Mouse (Mus musculus) CH12.LX (cell line): ENCODE data around the gene Msi2. TPM values are rescaled to one million over a fixed set of nuclear protein-coding genes. Genes with fewer than 3 reads are reported as not detected.

Experiments used
- DNase-seq: peaks from one replicate; pipeline ENCODE4 v3.0.0-alpha.2; 2013; ENCODE audit errors: extremely low read depth
- H3K27ac ChIP-seq: 2 replicates; pipeline ENCODE4 v1.5.1; 2012; ENCODE audit warnings: low read depth, mild to moderate bottlenecking, control low read depth, moderate library complexity; ENCODE audit not compliant: insufficient read depth
- H3K27me3 ChIP-seq: replicated peaks from 2 replicates; pipeline ENCODE3; 2012; ENCODE audit warnings: inconsistent platforms
- H3K36me3 ChIP-seq, 2 experiments: replicated peaks in 1 of 2; 2 replicates each; pipeline versions ENCODE3 to v1.6.1; 2012; ENCODE audit warnings: inconsistent platforms in 1 of 2, low read length in 1 of 2, mild to moderate bottlenecking in 1 of 2, mixed read lengths in 1 of 2, moderate library complexity in 1 of 2; ENCODE audit not compliant: control insufficient read depth in 1 of 2, insufficient read depth in 1 of 2
- H3K4me1 ChIP-seq, 2 experiments: 2 replicates each; pipeline ENCODE4 v1.6.1; 2012; ENCODE audit warnings: inconsistent platforms in 1 of 2, moderate library complexity in 1 of 2; ENCODE audit not compliant: insufficient read depth in 2 of 2, control insufficient read depth in 1 of 2
- H3K4me2 ChIP-seq: 2 replicates; pipeline ENCODE4 v1.6.1; 2012; ENCODE audit warnings: low read depth, mild to moderate bottlenecking, control low read depth; ENCODE audit not compliant: poor library complexity, insufficient read depth, severe bottlenecking
- H3K4me3 ChIP-seq, 3 experiments: fragments of 150-350 bp in 1 of 3; sonication (generic) in 1 of 3; replicated peaks in 1 of 3; 2 replicates each; pipeline versions ENCODE3 to v1.5.1; 2011 to 2012; ENCODE audit warnings: low read depth in 2 of 3, low read length in 2 of 3, mild to moderate bottlenecking in 2 of 3, moderate library complexity in 2 of 3, control low read depth in 1 of 3, improper control_type of control experiment in 1 of 3, inconsistent platforms in 1 of 3, mixed read lengths in 1 of 3; ENCODE audit not compliant: poor library complexity in 1 of 3
- H3K79me2 ChIP-seq: replicated peaks from 2 replicates; pipeline ENCODE4 v1.6.1; 2012; ENCODE audit warnings: mild to moderate bottlenecking, moderate library complexity; ENCODE audit not compliant: control insufficient read depth, poor library complexity, insufficient read depth, severe bottlenecking; ENCODE audit errors: extremely low read depth
- H3K9ac ChIP-seq: 2 replicates; pipeline ENCODE4 v1.6.1; 2012; ENCODE audit warnings: low read depth, mild to moderate bottlenecking, control low read depth, moderate library complexity; ENCODE audit not compliant: insufficient read depth
- H3K9me3 ChIP-seq: replicated peaks from 2 replicates; pipeline ENCODE3; 2012; ENCODE audit warnings: low read length, inconsistent platforms, mixed read lengths
- BHLHE40 ChIP-seq: IDR thresholded peaks from 2 replicates; pipeline ENCODE4 v1.6.1; 2011; ENCODE audit warnings: mild to moderate bottlenecking, low read depth, low read length, improper control_type of control experiment
- CHD1 ChIP-seq: IDR thresholded peaks from 2 replicates; pipeline ENCODE4 v1.6.1; 2012; ENCODE audit warnings: low read depth, low read length, improper control_type of control experiment, inconsistent platforms
- CHD2 ChIP-seq: IDR thresholded peaks from 2 replicates; pipeline ENCODE4 v1.6.1; 2011; ENCODE audit warnings: low read length, improper control_type of control experiment
- CTCF ChIP-seq, 2 experiments: IDR thresholded peaks in 1 of 2; conservative IDR thresholded peaks in 1 of 2; 2 replicates each; pipeline ENCODE4 v1.5.1; 2011 to 2012; ENCODE audit warnings: low read depth in 2 of 2, low read length in 2 of 2, improper control_type of control experiment in 1 of 2, inconsistent platforms in 1 of 2, mild to moderate bottlenecking in 1 of 2, moderate library complexity in 1 of 2
- ELF1 ChIP-seq: IDR thresholded peaks from 2 replicates; pipeline ENCODE4 v1.6.1; 2014; ENCODE audit warnings: low read depth, mild to moderate bottlenecking, inconsistent platforms, low read length, improper control_type of control experiment
- EP300 ChIP-seq: IDR thresholded peaks from 2 replicates; pipeline ENCODE4 v1.6.1; 2011; ENCODE audit warnings: low read length, improper control_type of control experiment
- HCFC1 ChIP-seq: IDR thresholded peaks from 2 replicates; pipeline ENCODE4 v1.6.1; 2012; ENCODE audit warnings: low read depth, mild to moderate bottlenecking, inconsistent platforms, low read length, improper control_type of control experiment
- JUN ChIP-seq: IDR thresholded peaks from 2 replicates; pipeline ENCODE4 v1.6.1; 2011; ENCODE audit warnings: low read depth, mild to moderate bottlenecking, low read length, improper control_type of control experiment, moderate library complexity; ENCODE audit not compliant: insufficient read depth
- JUND ChIP-seq: conservative IDR thresholded peaks from 2 replicates; pipeline ENCODE4 v1.6.1; 2011; ENCODE audit warnings: low read depth, low read length, improper control_type of control experiment
- MAX ChIP-seq: IDR thresholded peaks from 2 replicates; pipeline ENCODE4 v1.6.1; 2011; ENCODE audit warnings: low read length, improper control_type of control experiment
- MAZ ChIP-seq: IDR thresholded peaks from 2 replicates; pipeline ENCODE4 v1.6.1; 2012; ENCODE audit warnings: low read depth, mild to moderate bottlenecking, inconsistent platforms, low read length, improper control_type of control experiment, moderate library complexity
- MEF2A ChIP-seq: IDR thresholded peaks from 2 replicates; pipeline ENCODE4 v1.6.1; 2014; ENCODE audit warnings: low read depth, mild to moderate bottlenecking, inconsistent platforms, low read length, improper control_type of control experiment, borderline replicate concordance
- NELFE ChIP-seq: IDR thresholded peaks from 2 replicates; pipeline ENCODE4 v1.6.1; 2011; ENCODE audit warnings: low read depth, low read length, improper control_type of control experiment
- NRF1 ChIP-seq: IDR thresholded peaks from 2 replicates; pipeline ENCODE4 v1.6.1; 2014; ENCODE audit warnings: low read depth, mild to moderate bottlenecking, inconsistent platforms, low read length, improper control_type of control experiment, moderate library complexity
- POLR2A ChIP-seq: IDR thresholded peaks from 2 replicates; pipeline ENCODE4 v1.6.1; 2011; ENCODE audit warnings: low read depth, mild to moderate bottlenecking, improper control_type of control experiment, low read length
- POLR2AphosphoS2 ChIP-seq: IDR thresholded peaks from 2 replicates; pipeline ENCODE4 v1.6.1; 2011; ENCODE audit warnings: low read depth, low read length, improper control_type of control experiment
- RCOR1 ChIP-seq: conservative IDR thresholded peaks from 2 replicates; pipeline ENCODE4 v1.6.1; 2012; ENCODE audit warnings: low read depth, mild to moderate bottlenecking, inconsistent platforms, low read length, improper control_type of control experiment
- UBTF ChIP-seq: IDR thresholded peaks from 2 replicates; pipeline ENCODE4 v1.6.1; 2012; ENCODE audit warnings: low read depth, mild to moderate bottlenecking, inconsistent platforms, low read length, improper control_type of control experiment, moderate library complexity
- ZKSCAN1 ChIP-seq: IDR thresholded peaks from 2 replicates; pipeline ENCODE4 v1.6.1; 2012; ENCODE audit warnings: low read depth, inconsistent platforms, low read length, improper control_type of control experiment, borderline replicate concordance
- ZNF384 ChIP-seq: IDR thresholded peaks from 2 replicates; pipeline ENCODE4 v1.6.1; 2012; ENCODE audit warnings: low read depth, low read length, improper control_type of control experiment, inconsistent platforms
- dilution Hi-C: fragments of 300-500 bp; cut with MboI; formaldehyde crosslinking; loops from 2 replicates; pipeline ENCODE4 v1.14.3; 2020; ENCODE audit warnings: low sequenced_read_pairs; ENCODE audit not compliant: extremely low pct_unique_long_range_greater_than_20kb, extremely low pct_ligation_motif_present
- in situ Hi-C: fragments of 300-500 bp; cut with MboI; formaldehyde crosslinking; loops from 3 replicates; pipeline ENCODE4 v1.14.3; 2019; ENCODE audit warnings: low sequenced_read_pairs, low pct_ligation_motif_present, low pct_unique_long_range_greater_than_20kb, mixed read lengths
- polyA plus RNA-seq: library from polyadenylated mRNA; unstranded; fragments of >175 nt; gene quantifications from 2 replicates; pipeline ENCODE4 v1.2.1, GENCODE M21; 2012; ENCODE audit warnings: low read depth; ENCODE audit not compliant: insufficient read length
- total RNA-seq, 2 experiments: library from RNA; depleted of rRNA; stranded (reverse); fragments of 300-350 nt in 1 of 2; fragments of >200 nt in 1 of 2; gene quantifications; 2 replicates each; pipeline ENCODE4 v1.2.3; 2012 to 2014

The Msi2 gene
- total and polyA plus RNA-seq, 3 experiments, result 40.3 to 73.1 (median 52.6) TPM

DNA sequence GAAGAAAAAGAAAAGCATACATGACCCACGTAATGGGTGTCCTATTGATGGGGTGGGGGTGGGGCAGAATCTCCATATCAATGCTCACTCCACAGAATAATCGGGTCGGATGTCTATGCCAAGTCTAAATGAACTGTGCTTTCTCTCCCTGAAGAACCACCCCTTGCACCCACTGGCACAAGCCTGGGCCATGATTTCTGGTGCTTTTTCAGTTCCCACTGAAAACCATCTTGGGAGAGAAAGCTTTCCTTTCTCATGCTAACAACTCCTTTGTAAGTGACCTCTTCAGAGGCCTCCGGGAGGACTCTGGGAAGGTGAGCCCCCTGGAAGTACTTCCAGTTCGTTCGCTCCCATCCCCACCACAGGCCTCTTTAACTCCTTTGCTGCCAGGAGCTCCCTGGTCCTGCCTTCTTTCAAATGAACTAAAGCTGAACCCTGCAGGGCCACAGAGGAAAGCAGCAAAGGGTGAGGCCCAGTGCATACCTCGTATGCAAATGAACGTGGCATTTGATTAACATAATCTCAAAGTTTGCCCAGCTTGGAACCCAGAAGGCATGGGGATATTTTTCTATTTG lies 135.0 kb downstream of the Msi2 start (continued):
- TF ChIP-seq JUN, result 0 out of 2 replicates have a peak, but pooled peaks have one; percentile 10
- TF ChIP-seq ELF1, result no peak
- TF ChIP-seq NRF1, result no peak
- peak; percentile 27; the same call in 1 of the 2 replicates for TF ChIP-seq RCOR1
- no peak for TF ChIP-seq HCFC1
- TF ChIP-seq MAX, result 0 out of 2 replicates have a peak, but pooled peaks have one; percentile 35
- peak; percentile 42; the same call in 1 of the 2 replicates for TF ChIP-seq MAZ
- TF ChIP-seq BHLHE40, result peak; percentile 45; the same call in 1 of the 2 replicates
- peak; percentile 41; the same call in 1 of the 2 replicates for TF ChIP-seq POLR2A
- TF ChIP-seq CTCF (conservative IDR thresholded peaks at IDR 0.05 in 1 of 2, IDR thresholded peaks at IDR 0.05 in 1 of 2; ENCODE audit: low read depth in 2 of 2, low read length in 2 of 2), result no peak
- 0 out of 2 replicates have a peak, but pooled peaks have one; percentile 17 for TF ChIP-seq POLR2AphosphoS2
- TF ChIP-seq NELFE, result peak; percentile 56; the same call in 1 of the 2 replicates
- peak; percentile 80 for TF ChIP-seq CHD2
- TF ChIP-seq ZKSCAN1, result no peak
- TF ChIP-seq EP300, result peak; percentile 44; the same call in 1 of the 2 replicates
- TF ChIP-seq ZNF384, result 0 out of 2 replicates have a peak, but pooled peaks have one; percentile 11
- no peak; the same call in 1 of the 2 replicates for TF ChIP-seq MEF2A
- no peak for TF ChIP-seq UBTF
- no peak for TF ChIP-seq CHD1

DNA sequence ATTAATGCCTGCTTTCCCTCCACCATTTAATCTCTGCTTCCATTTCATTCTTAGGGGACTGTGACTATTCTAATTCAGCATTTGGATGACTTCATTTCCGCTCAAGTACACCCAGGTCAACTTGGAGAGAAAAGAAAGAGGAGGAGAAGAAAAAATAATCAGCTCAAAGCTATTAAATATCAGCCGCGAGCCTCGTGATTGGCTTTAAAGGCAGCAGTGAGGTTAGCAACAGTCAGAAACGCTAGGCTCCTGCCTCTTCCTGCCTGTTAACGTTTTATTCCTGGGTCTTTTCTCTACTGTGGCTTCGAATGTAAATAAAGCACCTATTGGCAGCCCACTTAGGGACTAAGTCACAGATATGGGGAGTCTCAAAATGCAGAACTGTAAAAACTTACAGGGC lies 135.5 kb downstream of the Msi2 start:
- in situ Hi-C loops, result no loop called here
- dilution Hi-C loops, result no loop called here
- TF ChIP-seq ELF1 (0 out of 2 replicates have a peak, but pooled peaks have one; percentile 16), CHD1 (peak; percentile 93; the same call in 1 of the 2 replicates), JUND (no peak)

More for the DNA sequence above, 135.5 kb downstream of the Msi2 start:
- Histone ChIP-seq H3K4me3 (no peak overlapping the region), H3K9ac (peak overlapping the region; percentile 8), H3K4me1 (peaks cover 26 to 96% of the 10 kb centered on the region in 2 experiments), H3K36me3 (peaks cover 7 to 45% of the 10 kb centered on the region in 2 experiments), H3K27me3 (no peaks in the 10 kb centered on the region), H3K9me3 (no peaks in the 10 kb centered on the region), H3K79me2 (peaks cover 20% of the 10 kb centered on the region), H3K4me2 (peak overlapping the region; percentile 76), H3K27ac (peak overlapping the region; percentile 62; the same call in 1 of the 2 replicates)
- no peak for DNase-seq
